Mouse (Mus musculus) B cell, adult 2 months (primary cell): ENCODE data around the gene Cxcl1.
A peak's percentile ranks its signal among the peaks of the same experiment; 100 is the strongest.
"Not testable (repeated sequence)": the region's sequence is repeated elsewhere in the genome, so short reads cannot be mapped to it uniquely, and the experiment has no call there.

ENCODE experiments used
- DNase-seq, 2 experiments: peaks; one replicate each; pipeline ENCODE4 v3.0.0; 2022

Cxcl1 gene

DNA sequence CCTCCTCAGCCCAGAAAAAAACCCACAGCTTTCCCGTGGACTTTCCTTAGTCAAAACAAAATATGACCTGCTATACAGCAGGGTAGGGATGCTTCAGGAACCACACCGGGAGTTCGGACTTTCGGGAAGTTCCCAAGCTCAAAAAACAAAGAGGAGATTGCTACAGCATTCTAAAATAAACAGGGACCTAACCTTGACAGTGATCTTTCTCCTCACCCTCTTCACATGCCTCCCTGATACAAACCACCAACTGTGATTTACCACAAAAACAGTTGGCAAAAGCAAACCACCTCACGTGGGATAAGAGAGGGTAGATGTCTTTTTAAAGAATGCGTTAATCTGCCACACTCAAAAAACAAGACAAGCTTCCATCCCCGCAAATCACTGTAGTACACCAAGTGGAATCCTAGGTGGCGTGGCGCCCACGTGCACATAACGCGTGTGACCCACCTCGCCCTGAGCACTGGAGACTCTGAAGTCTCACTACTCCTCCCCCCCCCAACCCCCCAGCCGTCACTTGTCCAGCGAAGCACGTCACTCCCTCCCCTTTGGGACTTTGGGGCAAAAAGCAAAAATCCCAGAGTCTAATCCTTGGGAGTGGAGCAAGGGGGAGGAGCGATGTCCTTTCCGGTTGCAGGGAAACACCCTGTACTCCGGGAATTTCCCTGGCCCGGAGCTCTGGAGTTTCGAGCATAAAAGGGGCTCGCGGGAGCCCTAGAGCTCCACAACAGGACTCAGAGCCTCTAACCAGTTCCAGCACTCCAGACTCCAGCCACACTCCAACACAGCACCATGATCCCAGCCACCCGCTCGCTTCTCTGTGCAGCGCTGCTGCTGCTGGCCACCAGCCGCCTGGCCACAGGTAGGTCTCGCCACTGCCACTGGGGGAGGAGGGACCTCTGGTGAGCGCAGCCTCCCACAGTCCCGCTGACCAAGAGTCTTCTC is at the start of gene Cxcl1:
Gene Cxcl1 (plus strand): TSS at position 723 of the 945 bp plus-strand sequence.
- DNase-seq = no peak

DNA sequence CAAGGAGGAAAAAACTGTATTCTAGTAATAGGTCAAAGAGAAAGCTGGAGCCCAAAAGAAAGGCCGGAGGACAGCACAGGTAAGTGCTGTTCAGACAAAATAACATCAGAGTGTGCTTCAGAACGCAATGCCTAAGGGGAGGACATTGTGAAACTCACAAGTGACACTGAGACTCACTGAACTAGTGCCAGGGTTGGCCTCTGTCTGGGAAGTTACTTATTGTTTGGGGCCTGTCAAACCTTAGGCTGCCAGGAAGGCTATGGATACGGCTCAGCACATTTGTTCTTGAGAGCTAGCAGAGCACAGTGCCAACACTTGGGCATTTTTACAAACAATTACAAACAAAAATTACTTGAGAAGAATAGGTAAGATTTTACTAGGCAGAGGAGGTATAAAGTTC is 47.1 kb upstream of the Cxcl1 start:
- no peak for DNase-seq

GRCm38 (mm10) chr5:90850096-90850495 is 40.9 kb upstream of the Cxcl1 start:
- DNase-seq = not testable (repeated sequence)

GRCm38 (mm10) chr5:90851391-90851790 is 39.6 kb upstream of the Cxcl1 start:
- DNase-seq = not testable (repeated sequence)

- DNase-seq = no peak
Measured at GRCm38 (mm10) chr5:90853206-90853605, 37.8 kb upstream of the Cxcl1 start.

DNA sequence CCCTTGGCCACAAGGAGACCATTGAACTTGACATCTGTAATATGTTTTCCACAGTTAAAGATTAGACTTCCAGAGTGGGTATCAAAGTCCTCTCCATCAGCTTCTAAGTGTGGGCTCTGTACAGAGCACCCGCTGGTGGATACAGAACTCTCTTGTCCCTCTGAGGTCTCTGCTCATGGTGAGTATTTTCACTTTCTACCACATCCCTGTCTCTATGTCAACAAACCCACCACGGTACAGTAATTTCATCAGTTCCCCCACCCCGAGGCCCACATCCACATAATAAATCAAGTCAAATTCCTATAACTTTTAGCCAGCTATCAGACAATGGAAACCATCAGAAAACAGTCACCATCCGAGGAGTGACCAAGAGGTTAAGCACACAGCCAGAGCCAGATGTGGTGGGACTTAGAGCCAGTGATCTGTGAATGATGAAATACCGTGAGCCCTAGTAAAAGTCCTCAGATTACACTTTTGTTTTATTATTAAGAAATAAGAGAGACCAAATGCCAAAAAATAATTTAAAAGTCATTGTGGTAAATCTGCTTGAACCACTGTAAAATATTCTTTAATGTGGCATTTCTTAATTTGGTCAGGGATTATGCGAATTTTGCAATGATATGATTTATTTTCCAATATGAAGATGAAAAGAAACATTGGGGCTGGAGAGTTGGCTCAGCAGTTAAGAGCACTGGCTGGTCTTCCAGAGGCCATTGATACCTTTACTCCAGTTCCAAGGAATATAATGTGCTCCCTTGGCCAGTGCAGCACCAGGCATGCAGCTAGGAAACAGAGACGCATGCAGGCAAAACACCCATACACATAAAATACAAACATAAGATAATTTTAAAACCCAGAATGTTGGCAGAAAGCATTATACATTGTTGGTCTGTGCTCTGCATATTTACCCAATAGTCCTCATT is 35.5 kb upstream of the Cxcl1 start:
- no peak for DNase-seq

DNA sequence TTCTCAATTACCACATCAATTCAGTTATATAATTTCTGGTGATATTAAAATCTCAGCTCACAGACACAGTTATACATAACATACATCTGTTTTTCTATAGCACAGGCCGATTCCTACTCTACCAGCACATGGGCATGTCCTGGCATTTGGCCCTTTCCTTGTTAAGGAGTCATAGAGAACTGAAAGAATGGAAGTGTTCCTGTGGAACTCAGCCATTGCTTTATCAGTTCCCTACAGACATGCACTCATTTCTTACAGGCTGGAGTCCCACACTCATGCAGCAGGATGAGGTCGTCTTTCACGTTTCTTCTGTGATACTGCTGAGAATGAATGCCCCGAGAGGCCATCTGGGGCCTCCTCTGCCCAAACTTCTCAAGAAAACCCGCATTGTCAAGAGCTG is 33.6 kb upstream of the Cxcl1 start:
- DNase-seq = no peak

DNA sequence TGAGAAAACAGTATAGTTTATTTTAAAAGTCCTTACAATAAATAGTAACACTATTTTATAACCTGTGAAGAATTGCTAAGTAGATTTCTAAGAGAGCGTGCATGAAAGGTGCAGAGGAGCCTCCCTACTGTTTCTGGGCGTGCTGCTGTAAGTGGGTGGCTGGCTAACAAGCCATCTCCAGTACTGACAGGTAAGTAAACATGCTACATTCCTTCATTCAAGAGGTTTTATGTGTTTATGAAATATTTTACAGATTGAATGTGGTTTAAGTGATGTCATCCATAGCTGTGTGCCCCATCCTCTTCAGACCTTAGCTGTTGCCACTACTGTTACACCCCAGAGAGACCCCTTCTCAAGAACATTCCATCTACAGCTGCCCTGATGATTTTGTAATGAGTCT is 32.6 kb upstream of the Cxcl1 start:
- DNase-seq = no peak

DNA sequence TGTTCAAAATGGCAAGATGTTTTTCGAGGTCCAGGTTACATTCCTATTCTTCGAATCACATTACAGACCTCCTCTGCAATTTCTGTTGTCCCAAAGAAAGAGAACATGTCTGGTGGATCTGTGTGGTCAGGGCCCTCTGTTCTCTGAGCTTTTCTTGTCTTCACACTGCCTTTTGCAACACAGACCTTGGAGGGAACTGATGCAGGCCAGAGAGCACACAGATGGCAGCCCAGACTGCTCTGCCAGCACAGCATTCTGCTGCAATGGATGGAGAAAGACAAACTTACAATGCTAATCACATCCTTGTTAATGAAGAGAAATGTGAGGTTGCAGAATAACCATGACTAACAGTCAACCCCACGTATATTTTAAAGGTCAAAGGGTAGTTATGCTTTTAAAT is 32.0 kb upstream of the Cxcl1 start:
- no peak for DNase-seq

DNA sequence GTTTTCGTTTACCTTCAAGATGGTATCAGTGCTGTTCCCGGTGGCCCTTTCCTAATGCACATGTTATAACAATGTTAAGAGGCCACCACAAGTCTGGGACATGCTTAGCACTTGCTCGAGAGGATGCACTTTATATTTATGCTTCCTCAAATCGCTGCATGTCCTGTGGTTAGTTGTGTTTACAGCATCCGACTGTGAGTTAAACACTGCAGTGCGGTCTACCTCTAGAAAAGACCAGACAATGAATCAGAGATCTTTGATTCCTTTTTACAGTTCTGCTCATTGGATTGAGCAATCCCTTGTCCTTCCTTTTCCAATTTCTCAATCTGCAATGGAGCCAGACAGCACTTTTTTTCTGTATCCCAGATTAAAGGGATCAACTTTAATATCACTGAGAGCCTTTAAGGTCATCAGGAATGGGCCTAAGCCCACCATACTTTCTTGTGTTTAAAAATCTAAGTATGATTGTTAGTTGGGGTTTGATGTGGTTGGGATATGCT is 29.1 kb upstream of the Cxcl1 start:
- no peak for DNase-seq

- DNase-seq = no peak
Measured at GRCm38 (mm10) chr5:90866770-90867169, 24.3 kb upstream of the Cxcl1 start.

DNA sequence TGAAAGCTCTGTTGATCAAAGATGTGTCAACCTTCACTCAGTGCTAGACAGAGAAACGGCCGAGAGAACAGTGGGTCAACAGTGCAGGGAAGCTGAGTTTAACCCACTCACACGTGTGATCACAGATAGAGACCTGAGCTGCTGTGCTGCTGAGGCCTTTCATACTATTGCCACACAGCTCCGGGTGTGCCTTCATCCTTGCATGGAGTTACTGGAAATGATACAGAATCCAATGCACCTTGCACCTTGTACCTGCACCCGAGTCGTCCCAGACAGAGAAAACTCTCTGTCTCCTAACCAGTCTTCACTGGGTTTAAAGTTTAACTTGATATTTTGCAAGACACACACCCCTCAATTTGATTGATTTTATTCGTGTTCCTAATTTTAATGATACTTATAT is 18.7 kb upstream of the Cxcl1 start:
- DNase-seq = no peak

DNA sequence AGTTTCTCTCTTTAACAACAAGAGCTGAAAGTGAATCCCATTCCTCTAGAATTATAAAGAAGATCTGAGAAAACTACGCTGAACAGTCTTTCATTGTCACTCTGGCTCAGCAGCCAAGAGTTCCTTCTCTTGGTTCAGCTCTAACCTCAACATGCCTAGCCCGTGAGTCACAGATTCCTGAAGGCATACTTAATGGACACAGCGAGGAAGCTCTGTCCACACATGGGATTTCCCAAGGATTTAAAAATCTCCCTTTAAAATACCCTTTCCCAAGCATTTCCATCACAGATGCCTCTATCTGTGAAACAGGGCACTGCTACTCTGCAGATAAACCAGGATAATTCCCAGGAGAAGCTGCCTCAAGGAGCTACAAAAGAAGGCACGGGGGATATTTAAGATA is 15.0 kb upstream of the Cxcl1 start:
- DNase-seq = no peak

DNA sequence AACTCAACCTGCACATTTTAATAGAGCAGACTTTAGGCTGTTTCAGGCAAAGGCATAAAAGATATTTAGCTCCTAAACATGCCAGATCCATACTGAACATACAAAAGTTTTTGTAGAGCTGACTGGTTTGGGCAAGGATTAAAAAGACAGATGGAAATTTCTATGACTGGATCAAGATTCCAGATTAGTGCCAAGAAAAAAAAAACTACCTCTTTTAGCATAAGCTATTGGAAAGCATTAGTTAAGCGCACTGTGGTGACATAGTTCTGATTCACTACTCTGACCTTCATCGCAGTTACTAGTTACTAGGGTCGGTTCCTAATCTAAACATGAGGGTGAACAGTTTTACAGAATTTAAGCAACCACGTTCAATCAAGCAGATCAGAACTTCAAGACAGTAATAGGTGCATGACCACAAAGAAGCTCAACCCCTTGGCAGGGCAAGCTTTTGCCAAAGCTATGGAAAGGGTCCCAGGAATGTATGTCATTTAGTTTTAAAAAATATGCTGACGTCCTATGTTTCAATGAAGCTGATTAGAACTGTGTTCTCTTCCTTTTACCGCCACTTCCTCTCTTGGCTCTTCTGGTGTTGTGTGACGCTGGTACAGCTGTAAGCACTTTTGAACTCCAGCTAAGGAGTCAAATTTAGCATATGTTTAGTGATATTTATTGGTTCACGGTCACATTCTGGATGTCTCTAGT is 14.4 kb upstream of the Cxcl1 start:
- DNase-seq = no peak

GRCm38 (mm10) chr5:90877173-90877512 is 13.9 kb upstream of the Cxcl1 start:
- DNase-seq = no peak

DNA sequence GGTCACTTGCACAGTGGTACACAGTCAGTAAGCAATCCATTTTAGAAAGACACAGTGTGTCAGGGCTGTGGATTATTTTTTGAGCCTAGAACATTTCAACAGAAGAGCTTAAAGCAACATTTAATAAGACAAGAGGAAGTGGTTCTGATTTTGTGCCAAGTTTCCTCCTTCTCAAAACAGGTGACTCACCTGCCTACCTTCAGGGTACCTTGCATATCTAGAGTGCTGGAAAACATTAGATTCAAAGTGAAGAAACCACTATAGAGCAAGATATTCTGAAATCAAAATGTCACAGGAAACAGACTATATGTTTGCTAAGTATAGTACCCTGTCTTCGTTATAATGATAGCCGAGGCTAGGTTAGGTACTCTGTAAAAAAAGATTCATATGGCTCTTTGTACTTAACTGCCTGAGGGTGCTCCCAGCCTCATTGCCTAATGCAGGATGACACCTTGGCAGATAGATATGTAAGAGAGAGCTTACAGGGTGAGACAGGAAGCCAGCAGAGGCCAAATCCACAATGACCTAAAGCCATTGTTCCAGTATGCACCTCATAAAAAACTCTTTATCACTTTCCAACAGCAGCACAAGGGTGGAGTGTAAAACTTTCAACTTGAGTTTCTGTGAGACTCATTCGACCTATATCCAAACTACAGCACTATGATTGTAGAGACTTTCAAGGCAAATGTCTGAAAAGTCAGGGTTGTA is 11.6 kb upstream of the Cxcl1 start:
- DNase-seq = no peak

GRCm38 (mm10) chr5:90880335-90880850 is 10.6 kb upstream of the Cxcl1 start:
- no peak for DNase-seq

GRCm38 (mm10) chr5:90881021-90881420 is 10.0 kb upstream of the Cxcl1 start:
- DNase-seq = no peak

- peak in 1 of 2 experiments; percentile 3 for DNase-seq
Measured at GRCm38 (mm10) chr5:90881682-90882081, 9.4 kb upstream of the Cxcl1 start.

GRCm38 (mm10) chr5:90882146-90882545 is 8.9 kb upstream of the Cxcl1 start:
- DNase-seq = no peak

GRCm38 (mm10) chr5:90884628-90885242 is 6.3 kb upstream of the Cxcl1 start:
- no peak for DNase-seq

DNA sequence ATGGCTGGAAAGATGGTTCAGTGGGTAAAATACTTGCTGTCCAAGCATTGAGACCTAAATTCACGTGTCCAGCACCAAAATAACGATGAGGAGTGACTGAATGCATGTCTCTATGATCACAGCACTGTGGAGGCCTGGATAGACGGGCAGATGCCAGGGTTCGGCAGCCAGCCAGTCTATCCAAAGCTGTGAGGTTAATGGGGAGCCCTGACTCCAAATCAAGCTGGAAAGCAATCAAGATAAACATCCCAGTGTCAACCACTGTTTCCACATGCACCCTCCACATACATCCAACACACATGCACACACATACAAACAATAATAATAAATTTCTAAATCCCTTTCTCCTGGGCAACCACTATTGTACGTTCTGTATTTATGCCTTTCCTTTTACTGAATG is 2.4 kb upstream of the Cxcl1 start:
- DNase-seq = no peak
